Mouse (Mus musculus): ENCODE data around the gene Nlgn3.

DNA sequence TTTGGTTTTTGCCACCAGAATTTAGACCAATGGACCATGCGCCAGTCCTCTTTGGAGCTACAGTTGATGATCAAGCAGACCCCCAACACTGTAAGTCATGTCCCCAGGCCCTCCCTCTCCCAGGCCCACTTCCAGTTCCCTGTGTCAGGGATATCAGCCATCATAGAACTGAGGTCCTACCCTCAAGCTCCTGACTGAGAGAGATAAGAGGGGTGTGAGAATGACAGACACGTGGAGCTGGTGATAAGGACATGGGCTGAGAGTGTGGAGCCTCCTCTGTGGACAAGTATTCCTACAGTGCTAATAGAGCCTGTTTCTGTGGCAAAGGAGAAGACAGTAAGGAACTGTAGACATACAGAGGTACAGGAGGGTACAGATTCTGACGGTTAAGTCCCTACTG, 11.4 kb upstream of the Nlgn3 start:
- no peak for TF ChIP-seq GATA1 (IDR thresholded peaks at IDR 0.05; ENCODE audit: borderline replicate concordance, low read length)
- TF ChIP-seq FLI1 (IDR thresholded peaks at IDR 0.05; ENCODE audit: low read length): no peak

Measured in megakaryocyte, embryonic 14.5 days (primary cell).